Mouse (Mus musculus) midbrain, embryonic 14.5 days (tissue): Measurements from ENCODE around the gene Gm9857. TPM values are rescaled to one million over a fixed set of nuclear protein-coding genes. Genes with fewer than 3 reads are reported as not detected.

ENCODE experiments used
- ATAC-seq: fragments of 200-750 bp; cut with Nextera tagmentation; 2 replicates; pipeline ENCODE4 v1.8.0; 2017; ENCODE audit warnings: moderate number of reproducible peaks, moderate library complexity; ENCODE audit not compliant: low FRiP score, low TSS enrichment
- DNase-seq: peaks from one replicate; pipeline ENCODE4 v3.0.0-alpha.2; 2015
- H3K27ac ChIP-seq: fragments of 300-500 bp; sonication (generic); replicated peaks from 2 replicates; pipeline ENCODE4 v1.5.1; 2014; ENCODE audit warnings: mild to moderate bottlenecking, low read depth, low read length, moderate library complexity
- H3K27me3 ChIP-seq: fragments of 300-500 bp; sonication (generic); 2 replicates; pipeline ENCODE4 v1.6.1; 2014; ENCODE audit warnings: low read length, control low read depth, mixed read lengths; ENCODE audit not compliant: control insufficient read depth, insufficient read depth
- H3K36me3 ChIP-seq: fragments of 300-500 bp; sonication (generic); 2 replicates; pipeline ENCODE4 v1.6.1; 2014; ENCODE audit warnings: low read length, control low read depth; ENCODE audit not compliant: control insufficient read depth, insufficient read depth
- H3K4me1 ChIP-seq: fragments of 300-500 bp; sonication (generic); 2 replicates; pipeline ENCODE4 v1.6.1; 2014; ENCODE audit warnings: mild to moderate bottlenecking, antibody characterized with exemption, low read length, control low read depth; ENCODE audit not compliant: control insufficient read depth, insufficient read depth
- H3K4me2 ChIP-seq: fragments of 300-500 bp; sonication (generic); 2 replicates; pipeline ENCODE4 v1.6.1; 2014; ENCODE audit warnings: mild to moderate bottlenecking, low read length, moderate library complexity
- H3K4me3 ChIP-seq: fragments of 300-500 bp; sonication (generic); replicated peaks from 2 replicates; pipeline ENCODE4 v1.5.1; 2014; ENCODE audit warnings: low read depth, low read length
- H3K9ac ChIP-seq: fragments of 300-500 bp; sonication (generic); replicated peaks from 2 replicates; pipeline ENCODE4 v1.6.1; 2014; ENCODE audit warnings: mild to moderate bottlenecking, low read length, moderate library complexity
- H3K9me3 ChIP-seq: fragments of 300-500 bp; sonication (generic); 2 replicates; pipeline ENCODE4 v1.6.1; 2016; ENCODE audit warnings: low read length, control low read depth, mixed read lengths; ENCODE audit not compliant: control insufficient read depth
- WGBS: fragments of 180-500 bp; shearing (Covaris S2); extraction: QIAGEN DNeasy Blood & Tissue Kit; methylation state at CpG from one replicate; pipeline ENCODE4 v1.1.7; 2014; 5-methylcytosine and 5-hydroxymethylcytosine counted together
- polyA plus RNA-seq: library from polyadenylated mRNA; unstranded; fragments of >200 nt; fragmentation: Nextera tagmentation; extraction: Ambion mirVana; gene quantifications from 2 replicates; pipeline ENCODE4 v1.2.1, GENCODE M21; 2014

Gm9857 gene
- polyA plus RNA-seq, 1 experiment from 2014 or later = not detected

GRCm38 (mm10) chr3:108900147-108900546 lies 40.1 kb downstream of the Gm9857 start:
- ATAC-seq = no peak
- 94% methylated on average over 3 of the region's 3 CpGs for WGBS
- H3K36me3 ChIP-seq = peaks cover 35% of the 10 kb centered on the region
- no peak overlapping the region for H3K9ac ChIP-seq
- H3K27me3 ChIP-seq = no peaks in the 10 kb centered on the region
- no peaks in the 10 kb centered on the region for H3K9me3 ChIP-seq
- H3K27ac ChIP-seq = no peak overlapping the region
- H3K4me1 ChIP-seq = no peaks in the 10 kb centered on the region
- H3K4me3 ChIP-seq = no peak overlapping the region
- no peak overlapping the region for H3K4me2 ChIP-seq
- DNase-seq = no peak

- no peaks in the 10 kb centered on the region for H3K27me3 ChIP-seq
- H3K36me3 ChIP-seq = peaks cover 20% of the 10 kb centered on the region
- no peaks in the 10 kb centered on the region for H3K9me3 ChIP-seq
- no peak overlapping the region for H3K4me3 ChIP-seq
- 97% methylated on average over 4 of the region's 4 CpGs for WGBS
- H3K27ac ChIP-seq = no peak overlapping the region
- H3K4me1 ChIP-seq = no peaks in the 10 kb centered on the region
- no peak overlapping the region for H3K9ac ChIP-seq
- no peak overlapping the region for H3K4me2 ChIP-seq
- no peak for DNase-seq
- no peak for ATAC-seq
These were observed 41.6 kb downstream of the Gm9857 start for GRCm38 (mm10) chr3:108898640-108899039.

GRCm38 (mm10) chr3:108892914-108893313 lies 47.3 kb downstream of the Gm9857 start:
- DNase-seq (no peak), ATAC-seq (no peak)
- Histone ChIP-seq H3K36me3 (no peaks in the 10 kb centered on the region), H3K4me1 (no peaks in the 10 kb centered on the region), H3K27me3 (no peaks in the 10 kb centered on the region), H3K4me3 (no peak overlapping the region), H3K9me3 (no peaks in the 10 kb centered on the region), H3K4me2 (no peak overlapping the region), H3K9ac (no peak overlapping the region), H3K27ac (no peak overlapping the region)
- 79% methylated on average over 4 of the region's 4 CpGs for WGBS

- Histone ChIP-seq H3K9ac (no peak overlapping the region), H3K9me3 (no peaks in the 10 kb centered on the region), H3K4me2 (no peak overlapping the region), H3K4me3 (no peak overlapping the region), H3K27ac (no peak overlapping the region), H3K4me1 (no peaks in the 10 kb centered on the region), H3K27me3 (no peaks in the 10 kb centered on the region), H3K36me3 (no peaks in the 10 kb centered on the region)
- no peak for ATAC-seq
- 69% methylated on average over 1 of the region's 1 CpGs for WGBS
- no peak for DNase-seq
These were observed 48.2 kb downstream of the Gm9857 start for GRCm38 (mm10) chr3:108892080-108892479.

Other genes with a start within 250 kb of the Gm9857 start
- 13.1 and 31.3 TPM in 2 replicates for gene Gpsm2, start 218.1 kb downstream of the Gm9857 start, polyA plus RNA-seq
- not detected in 2 replicates for gene Aknad1, start 200.8 kb downstream of the Gm9857 start, polyA plus RNA-seq
- 12.4 and 16.0 TPM in 2 replicates for gene Stxbp3, start 99.9 kb downstream of the Gm9857 start, polyA plus RNA-seq
- not detected in 2 replicates for gene Fndc7, start 50.4 kb downstream of the Gm9857 start, polyA plus RNA-seq
- gene Prpf38b, start 28.7 kb downstream of the Gm9857 start, polyA plus RNA-seq = 44.0 and 51.5 TPM in 2 replicates
- 1.0 and 2.9 TPM in 2 replicates for gene Henmt1, start 572 bp downstream of the Gm9857 start, polyA plus RNA-seq
- 19.6 and 24.5 TPM in 2 replicates for gene Fam102b, start 87.2 kb upstream of the Gm9857 start, polyA plus RNA-seq
- not detected in 2 replicates for gene Slc25a54, start 140.0 kb upstream of the Gm9857 start, polyA plus RNA-seq
- 3.0 and 7.5 TPM in 2 replicates for gene Slc25a24, start 182.7 kb upstream of the Gm9857 start, polyA plus RNA-seq